Mouse (Mus musculus): ENCODE data around the gene Cks2.
"Not testable (repeated sequence)": the region's sequence is repeated elsewhere in the genome, so short reads cannot be mapped to it uniquely, and the experiment has no call there.

Cks2 gene

DNA sequence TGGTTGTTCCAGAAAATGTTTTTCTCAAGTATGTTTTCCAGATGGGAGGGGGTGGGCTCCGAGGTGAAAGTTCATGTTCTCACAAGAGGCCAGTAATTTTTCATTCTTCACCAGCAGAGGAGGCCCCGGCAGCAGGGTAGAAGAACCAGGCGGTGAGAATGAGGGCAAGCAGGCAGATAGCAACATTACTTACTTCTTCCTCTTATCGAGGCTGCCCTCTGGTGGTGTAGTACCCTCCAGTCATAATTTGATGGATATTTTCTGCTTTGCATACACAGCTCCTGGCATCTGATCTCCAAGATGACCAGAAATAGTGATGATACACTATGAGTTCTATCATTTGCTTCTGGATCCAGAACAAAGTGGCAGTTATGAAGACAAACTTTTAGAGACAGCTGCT lies 6.1 kb upstream of the Cks2 start:
- no peak for DNase-seq (ENCODE audit: low spot score)

DNA sequence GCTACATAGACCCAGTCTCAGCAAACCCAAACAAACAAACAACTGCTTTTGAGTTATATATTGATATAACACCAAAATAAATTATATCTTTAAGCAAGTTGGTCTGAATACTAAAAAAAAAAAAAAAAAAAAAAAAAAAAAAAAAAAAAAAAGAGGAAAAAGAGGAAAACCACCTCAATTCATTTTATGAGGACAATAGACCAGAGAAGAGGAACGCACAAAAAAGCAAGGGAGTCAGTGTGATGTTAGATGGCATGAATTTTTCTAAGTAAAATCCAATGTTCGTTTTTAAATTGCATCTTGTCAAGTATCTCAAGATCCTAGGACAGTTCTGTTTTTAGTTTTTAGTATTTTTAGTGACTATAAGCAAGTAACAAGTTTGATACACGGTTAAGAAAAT lies 3.6 kb upstream of the Cks2 start:
- DNase-seq (ENCODE audit: low spot score), result no peak

GRCm38 (mm10) chr13:51642171-51642778 lies 2.8 kb upstream of the Cks2 start:
- DNase-seq (ENCODE audit: low spot score), result peak; percentile 36

GRCm38 (mm10) chr13:51643924-51644828 lies 856 bp upstream of the Cks2 start:
- no peak for DNase-seq (ENCODE audit: low spot score)

DNA sequence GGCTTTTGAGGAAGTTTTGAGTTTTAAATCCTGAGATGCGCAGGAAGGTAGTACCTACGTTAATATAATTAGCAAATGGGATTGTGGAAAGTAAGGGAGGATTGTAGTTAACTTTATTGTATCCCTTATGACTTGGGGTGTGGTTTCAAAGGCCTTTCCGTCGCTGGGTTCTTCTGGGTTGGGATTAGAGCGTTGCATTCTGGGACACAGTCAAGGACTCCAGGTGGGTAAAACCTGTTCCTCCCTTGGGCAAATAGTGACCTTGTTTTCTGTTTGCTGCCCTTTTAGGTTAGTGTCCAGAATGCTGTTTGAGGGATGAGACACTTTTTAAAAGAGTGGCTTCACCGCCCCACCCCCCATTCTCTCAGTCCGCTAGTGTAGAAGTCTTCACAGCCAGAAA lies 840 bp downstream of the Cks2 start:
- DNase-seq (ENCODE audit: low spot score), result peak; percentile 75

DNA sequence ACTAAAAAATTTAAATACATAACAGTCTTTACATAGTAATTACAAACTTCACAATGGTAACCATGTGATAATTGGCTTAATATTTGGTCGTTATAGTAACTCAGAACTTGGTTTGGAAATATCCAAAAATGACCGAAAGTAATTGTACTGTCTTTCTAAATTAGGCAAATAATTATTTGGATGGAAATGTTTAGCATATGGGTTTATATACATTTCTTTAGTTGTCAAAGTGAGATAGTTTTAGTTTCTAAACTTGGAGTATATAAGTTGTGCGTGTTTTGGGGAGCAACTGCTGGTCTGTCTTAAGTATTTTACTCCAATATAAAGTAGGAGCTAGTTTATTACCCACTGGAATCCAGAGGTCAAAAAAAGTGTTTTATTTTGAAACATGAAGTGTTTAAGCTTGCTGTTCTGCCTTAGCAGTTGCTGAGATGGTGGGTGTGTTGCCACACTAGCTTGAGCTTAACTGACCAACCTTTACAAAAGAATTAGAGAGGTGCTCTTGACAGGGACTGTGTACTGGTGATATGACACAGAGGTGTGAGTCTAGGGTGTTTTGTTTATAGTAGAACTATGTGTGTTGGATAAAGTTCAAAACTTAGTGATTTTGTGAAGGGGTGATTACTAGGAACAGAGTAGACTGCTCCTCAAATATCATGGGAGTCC lies 1.5 kb downstream of the Cks2 start:
- no peak for DNase-seq (ENCODE audit: low spot score)

DNA sequence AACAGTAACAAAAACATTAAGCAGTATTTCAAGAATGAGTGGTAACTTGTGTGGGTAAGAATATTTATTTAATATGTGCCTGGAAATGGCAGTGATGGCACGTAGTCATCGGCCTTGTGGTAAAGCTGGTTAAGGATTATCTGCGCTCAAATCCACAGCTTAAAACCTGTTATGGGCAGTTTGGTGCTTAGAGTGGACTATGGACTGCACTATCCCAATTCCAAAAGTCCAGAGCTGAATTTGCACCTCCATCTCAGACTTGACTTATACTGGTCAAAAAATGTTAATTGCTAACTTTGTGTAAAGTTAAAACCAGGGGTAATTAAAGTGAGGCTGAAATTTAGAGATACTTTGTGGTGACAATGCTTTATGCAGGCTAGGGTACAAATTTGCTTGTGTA lies 2.7 kb downstream of the Cks2 start:
- no peak for DNase-seq (ENCODE audit: low spot score)

- no peak for DNase-seq (ENCODE audit: low spot score)
Measured at GRCm38 (mm10) chr13:51648237-51648636, 3.2 kb downstream of the Cks2 start.

- no peak for DNase-seq (ENCODE audit: low spot score)
Measured at GRCm38 (mm10) chr13:51649740-51650139, 4.7 kb downstream of the Cks2 start.

- DNase-seq (ENCODE audit: low spot score), result peak; percentile 94
Measured at GRCm38 (mm10) chr13:51651408-51652064, 6.5 kb downstream of the Cks2 start, which contains the start of gene Secisbp2. Secisbp2 (plus strand) TSS chr13:51651697.

DNA sequence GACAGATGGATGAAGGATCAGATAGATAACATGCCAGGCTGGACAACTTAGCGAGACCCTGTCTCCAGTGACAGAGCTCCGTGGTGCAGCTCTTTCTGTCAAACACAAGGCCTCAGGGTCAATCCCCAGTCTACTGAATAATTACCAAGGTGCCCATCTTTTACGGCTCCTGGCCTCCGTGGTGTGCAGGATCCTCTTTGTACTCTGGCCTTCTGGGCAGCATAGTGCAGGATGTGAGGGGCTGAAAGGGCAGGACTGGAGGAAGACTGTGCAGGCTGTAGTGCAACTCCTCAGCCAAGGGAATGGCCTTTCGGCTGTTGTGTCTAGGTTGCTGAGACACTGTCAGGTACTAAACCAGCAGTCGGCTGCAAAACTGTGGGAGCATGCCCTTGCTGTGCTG lies 8.1 kb downstream of the Cks2 start:
- no peak for DNase-seq (ENCODE audit: low spot score)

DNA sequence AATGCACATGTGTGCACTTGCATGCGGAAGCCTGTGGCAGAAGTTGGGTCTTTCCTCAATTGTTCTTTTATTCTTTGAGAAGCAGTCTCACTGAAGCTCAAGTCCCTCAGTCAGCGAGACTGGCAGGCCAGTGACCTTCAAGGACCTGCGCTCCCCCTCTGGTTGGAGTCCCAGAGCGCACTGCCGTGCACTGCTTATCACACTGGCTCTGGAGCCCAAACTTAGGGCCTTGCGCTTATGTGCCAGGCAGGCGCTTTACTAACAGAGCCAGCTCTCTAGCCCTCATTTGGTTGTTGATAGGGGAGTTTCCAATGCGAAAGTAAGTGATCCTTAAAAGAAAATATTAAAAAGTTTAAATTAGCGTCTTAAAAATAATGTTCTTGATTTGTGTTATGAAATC lies 8.9 kb downstream of the Cks2 start:
- no peak for DNase-seq (ENCODE audit: low spot score)

- no peak for DNase-seq (ENCODE audit: low spot score)
Measured at GRCm38 (mm10) chr13:51656516-51657235, 11.6 kb downstream of the Cks2 start.

DNA sequence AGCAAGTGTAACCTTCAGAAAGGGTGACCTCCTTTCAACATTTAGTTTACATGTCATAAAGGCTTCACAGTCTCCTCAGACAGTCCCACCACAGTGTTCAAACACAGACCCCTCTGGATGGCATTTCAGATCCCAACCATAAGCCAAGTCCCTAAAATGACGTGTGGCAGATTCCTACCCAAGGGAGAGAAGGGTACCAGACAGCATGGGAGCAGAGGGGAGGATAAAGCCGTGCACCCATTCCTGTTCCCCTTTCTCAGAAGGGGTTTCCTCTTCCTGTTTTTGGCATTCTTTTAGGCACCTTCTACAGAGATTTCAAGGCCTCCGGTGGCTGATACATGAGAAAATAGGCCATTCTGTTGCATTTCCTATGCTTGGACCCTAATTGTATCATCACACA lies 13.1 kb downstream of the Cks2 start:
- no peak for DNase-seq (ENCODE audit: low spot score)

DNA sequence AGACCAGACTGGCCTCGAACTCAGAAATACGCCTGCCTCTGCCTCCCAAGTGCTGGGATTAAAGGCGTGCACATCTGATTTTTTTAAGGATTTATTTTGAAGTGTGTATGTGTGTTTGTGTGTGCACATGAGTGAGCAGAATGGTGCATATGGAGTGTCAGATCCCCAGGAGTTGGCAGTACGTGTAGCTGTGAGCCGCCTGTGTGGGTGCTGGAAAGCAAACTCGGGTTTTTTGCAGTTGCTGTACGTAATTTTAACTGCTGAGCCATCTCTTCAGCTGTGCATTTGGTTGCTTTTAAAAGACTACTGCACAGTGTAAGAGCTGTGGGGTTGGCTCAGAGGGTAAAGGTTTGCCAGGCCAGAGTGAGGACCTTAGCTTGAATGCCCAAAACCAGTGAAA lies 14.5 kb downstream of the Cks2 start:
- no peak for DNase-seq (ENCODE audit: low spot score)

DNA sequence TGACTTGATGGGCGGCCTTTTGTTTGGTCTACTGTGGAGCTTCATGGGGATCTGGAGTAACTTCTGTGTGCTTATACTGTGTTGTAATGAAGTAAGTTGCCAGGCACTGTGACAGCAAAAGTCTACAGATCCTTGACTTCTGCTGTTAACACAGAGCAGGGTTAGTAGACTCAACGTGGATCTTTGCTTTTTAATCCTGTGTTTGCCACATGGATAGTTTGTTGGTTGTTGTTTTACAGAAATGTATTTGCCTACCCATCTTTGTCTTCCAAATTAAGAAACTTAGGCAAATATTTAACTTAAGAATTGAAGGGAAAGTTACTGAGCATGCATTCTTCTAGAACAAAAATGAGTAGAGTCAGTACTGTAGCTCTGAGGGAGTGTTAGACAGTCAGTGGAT lies 18.5 kb downstream of the Cks2 start:
- no peak for DNase-seq (ENCODE audit: low spot score)

DNA sequence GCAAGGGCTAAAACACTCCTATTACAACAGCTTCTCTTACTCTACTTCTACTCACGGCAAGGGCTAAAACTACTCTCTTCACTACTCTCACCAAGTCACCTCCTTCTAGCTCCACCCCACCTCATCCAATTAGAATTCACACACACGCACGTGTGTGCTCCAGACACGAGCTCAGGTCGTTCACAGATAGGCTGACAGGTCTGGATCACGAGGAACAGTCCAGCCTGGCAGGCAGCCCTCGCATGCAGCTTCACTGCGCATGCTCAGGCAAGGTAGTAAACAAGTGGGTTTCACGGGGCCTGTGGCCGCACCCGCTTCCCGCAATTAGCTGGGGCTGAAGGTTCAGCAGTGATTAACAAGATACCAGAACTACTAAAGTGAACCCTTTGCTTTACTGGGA lies 23.2 kb downstream of the Cks2 start:
- not testable (repeated sequence) for DNase-seq (ENCODE audit: low spot score)

- no peak for DNase-seq (ENCODE audit: low spot score)
Measured at GRCm38 (mm10) chr13:51676641-51677040, 31.6 kb downstream of the Cks2 start.

GRCm38 (mm10) chr13:51677041-51677440 lies 32.0 kb downstream of the Cks2 start:
- DNase-seq (ENCODE audit: low spot score), result no peak

- no peak for DNase-seq (ENCODE audit: low spot score)
Measured at GRCm38 (mm10) chr13:51677630-51678185, 32.7 kb downstream of the Cks2 start.

DNA sequence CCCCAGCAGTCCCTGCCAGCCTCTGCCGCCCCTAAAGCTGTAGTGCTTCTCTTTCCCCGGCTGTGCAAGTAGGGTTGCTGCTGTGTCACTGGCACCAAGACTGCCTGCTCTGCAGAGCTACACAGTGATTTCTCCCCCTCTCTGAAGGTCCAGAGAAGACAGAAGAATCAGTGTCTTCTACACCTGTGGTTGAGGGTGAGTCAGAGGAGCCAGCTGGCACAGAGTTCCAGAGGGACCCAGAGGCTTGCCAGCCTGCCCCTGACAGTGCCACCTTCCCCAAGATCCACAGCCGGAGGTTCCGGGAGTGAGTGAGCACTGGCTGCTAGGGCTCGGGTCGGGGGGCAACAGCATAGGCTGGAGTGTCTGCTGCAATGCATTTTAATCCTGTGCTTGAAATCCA lies 33.7 kb downstream of the Cks2 start:
- no peak for DNase-seq (ENCODE audit: low spot score)
